Mouse (Mus musculus) embryo, embryonic 9.5 days (tissue): ENCODE data around the gene Cnbp.

Experiments used
- DNase-seq: peaks from one replicate; pipeline ENCODE4 v3.0.0-alpha.2; 2017; ENCODE audit errors: extremely low spot score

Cnbp gene

DNA sequence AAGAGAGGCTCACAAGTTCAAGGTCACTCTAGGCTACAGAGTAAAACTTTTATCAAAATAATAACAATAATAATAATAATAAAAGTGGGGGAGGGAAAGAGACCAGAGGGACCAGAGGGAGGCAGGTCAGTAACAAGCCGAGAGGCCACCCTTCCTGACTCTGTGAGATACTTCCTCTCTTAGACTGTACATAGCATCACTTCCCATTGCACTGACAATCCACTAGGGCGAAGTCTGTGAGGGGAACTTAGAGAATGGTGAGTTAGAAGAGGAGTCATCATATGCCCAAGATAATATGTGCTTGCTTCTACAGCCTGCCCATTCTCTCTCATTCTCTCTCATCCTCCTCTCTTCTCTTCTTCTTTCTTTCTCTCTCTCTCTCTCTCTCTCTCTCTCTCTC, 44.9 kb downstream of the Cnbp start:
- DNase-seq: no peak

DNA sequence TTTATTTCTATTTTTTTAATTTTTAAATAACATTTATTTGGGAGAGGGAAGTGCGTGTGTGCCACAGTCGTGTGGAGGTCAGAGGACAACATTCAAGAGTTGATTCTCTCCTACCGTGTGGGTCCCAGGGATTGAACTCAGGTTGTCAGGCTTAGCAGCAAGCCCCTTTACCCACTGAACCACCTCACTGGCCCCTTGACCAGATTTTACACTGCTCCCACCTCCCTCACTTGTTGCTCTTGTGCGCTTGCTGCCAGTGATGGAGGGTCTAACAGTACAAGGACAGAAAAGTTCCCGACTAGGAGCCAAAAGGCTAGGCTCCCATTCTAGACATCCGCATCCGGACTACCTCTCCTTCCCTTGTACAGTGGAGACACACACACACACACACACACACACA, 45.5 kb downstream of the Cnbp start:
- DNase-seq: no peak

DNA sequence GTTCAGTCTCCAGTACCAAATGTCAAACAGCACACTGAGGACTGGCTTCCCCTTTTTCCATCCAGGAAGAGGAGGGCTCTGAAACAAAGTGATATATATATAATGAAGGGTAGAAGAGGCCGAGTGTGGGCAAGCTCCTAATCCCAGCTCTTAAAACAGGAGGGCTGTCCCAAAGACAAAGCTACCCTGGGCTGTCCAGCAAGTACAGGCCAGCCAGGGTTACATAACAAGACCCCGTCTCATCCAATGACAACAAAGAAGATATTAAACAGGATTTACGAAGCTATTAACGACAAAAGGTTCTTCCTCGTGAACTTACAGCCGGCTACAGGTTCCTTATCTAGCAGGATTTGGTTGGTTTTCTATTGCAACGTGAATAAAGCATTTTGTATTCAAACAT, 46.0 kb downstream of the Cnbp start:
- no peak for DNase-seq

DNA sequence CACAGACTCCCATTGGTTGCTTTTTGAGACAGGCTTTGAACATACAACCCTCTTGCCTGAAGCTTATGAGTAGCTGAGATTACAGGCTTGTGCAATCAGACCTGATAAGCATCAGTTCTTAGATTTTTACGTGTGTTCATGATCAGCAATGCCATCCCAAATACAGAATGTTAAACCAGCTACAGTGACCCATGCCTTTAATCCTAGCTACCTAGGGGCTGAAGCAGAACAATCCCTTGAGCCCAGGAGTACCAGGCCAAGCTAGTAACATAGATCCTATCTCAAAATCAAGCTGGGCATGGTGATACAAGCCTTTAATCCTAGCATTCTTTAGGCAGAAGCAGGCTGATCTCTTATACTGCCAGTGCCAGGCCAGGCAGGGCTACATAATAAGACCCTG, 46.9 kb downstream of the Cnbp start:
- DNase-seq: no peak

DNA sequence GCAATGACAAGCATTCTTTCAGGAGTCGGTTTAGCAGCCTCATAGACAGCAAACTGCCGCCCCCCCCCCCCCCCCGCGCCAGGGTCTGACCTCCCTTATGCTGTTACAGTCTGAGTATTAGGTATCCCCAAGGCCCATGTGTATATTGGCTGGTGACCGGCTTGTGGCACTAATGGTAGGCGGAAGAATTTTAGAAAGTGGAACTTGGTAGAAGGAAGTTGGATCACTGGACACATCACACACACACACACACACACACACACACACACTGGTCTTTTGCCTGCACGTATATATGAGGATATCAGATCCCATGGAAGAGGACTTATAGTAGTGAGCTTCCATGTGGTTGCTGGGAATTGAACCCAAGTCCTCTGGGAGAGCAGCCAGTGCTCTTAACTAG, 48.4 kb downstream of the Cnbp start:
- no peak for DNase-seq

DNA sequence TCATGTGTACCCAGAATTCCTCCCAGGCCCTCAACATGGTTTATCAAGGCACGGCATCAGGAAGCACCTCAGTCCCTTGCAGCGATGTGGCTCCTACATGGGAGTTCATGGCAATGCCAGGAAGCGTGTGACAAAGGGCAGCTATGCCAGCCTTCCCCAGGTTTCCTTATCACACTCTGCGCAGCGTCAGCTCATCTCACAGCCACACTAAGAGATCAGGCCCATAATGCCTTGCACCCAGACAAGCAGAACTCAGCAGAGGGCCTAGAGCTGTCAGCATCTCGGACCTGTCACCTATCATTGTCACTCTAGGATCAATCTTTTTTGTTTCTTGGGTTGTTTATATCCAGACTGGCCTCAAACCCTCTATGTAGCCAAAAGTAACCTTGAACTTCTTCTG, 51.3 kb downstream of the Cnbp start:
- DNase-seq: no peak

DNA sequence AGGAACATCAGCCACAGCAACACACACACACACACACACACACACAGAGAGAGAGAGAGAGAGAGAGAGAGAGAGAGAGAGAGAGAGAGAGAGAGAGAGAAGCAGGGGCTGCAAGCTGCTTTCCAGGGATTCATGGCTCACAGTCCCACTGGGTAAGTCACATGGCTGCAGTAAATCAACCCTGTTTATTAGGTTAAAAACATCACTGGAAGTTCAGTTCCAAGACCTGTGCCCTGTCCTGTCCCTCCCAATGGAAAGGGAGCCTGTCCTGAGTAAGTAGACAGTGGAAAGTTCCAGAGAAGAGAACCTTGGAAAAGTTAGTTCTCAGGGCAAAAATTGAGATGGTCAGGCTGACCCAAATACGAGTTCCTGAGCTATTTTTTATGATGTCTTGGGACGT, 53.6 kb downstream of the Cnbp start:
- no peak for DNase-seq

DNA sequence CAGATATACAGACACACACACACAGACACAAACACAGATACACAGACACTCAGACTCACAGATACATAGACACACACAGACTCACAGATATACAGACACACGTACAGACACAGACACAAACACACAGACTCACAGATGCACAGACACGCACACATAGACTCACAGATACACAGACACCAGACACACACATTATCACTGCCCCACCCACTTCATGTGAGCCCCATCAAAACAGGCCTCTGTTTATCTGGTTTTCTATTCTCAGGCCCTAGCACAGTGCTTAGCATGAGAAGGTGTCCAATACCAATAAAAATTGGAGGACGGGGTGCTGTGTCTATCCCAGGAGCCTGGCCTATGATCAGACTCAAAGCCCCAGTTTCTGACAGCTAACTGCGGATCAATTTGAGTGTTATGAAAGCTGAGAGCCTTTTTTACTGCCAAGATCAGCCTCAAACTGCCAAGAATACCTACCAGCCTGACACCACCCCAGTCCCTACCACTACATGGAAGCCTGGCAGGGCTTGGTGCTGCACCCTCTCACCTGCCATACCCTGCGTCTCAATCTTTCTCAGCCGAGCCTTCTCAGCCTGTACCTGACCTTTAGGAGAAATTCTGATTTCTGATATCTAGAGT, 54.5 kb downstream of the Cnbp start:
- no peak for DNase-seq

DNA sequence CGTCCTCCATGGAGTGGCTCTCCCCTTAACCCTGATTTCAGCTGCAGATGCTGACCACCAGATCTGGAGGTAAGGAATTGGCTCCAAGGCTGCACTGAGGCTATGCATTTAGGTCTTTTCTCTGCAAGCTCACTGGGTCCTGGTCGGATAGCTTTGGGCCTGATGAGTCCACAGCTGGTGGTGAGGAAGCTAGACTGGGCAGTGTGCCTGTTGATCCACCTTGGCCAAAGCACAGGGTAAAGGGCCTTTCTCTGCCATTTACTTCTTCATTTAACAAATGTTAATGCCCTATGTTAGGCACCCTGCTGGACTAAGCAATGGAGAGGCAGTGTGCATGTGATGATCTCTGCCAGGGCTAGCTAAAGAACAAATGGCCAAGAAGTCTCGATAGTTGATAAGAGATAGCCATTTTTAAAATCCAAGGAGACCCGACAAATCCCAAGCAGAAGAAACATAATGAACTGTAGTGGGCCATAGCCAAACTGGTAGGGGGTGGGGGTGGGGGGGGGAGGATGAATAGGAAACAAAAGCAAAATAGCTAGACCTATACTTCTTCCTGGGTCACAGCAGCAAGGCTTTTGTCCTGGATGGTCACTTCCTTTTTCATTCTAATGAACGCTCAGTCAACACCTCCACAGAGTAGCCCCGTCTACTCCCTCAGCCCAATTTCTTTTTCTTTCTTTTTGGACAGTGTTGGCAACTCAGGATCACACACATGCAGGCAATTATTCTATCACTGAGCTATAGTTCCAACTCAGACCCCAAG, 55.3 kb downstream of the Cnbp start:
- DNase-seq: no peak

DNA sequence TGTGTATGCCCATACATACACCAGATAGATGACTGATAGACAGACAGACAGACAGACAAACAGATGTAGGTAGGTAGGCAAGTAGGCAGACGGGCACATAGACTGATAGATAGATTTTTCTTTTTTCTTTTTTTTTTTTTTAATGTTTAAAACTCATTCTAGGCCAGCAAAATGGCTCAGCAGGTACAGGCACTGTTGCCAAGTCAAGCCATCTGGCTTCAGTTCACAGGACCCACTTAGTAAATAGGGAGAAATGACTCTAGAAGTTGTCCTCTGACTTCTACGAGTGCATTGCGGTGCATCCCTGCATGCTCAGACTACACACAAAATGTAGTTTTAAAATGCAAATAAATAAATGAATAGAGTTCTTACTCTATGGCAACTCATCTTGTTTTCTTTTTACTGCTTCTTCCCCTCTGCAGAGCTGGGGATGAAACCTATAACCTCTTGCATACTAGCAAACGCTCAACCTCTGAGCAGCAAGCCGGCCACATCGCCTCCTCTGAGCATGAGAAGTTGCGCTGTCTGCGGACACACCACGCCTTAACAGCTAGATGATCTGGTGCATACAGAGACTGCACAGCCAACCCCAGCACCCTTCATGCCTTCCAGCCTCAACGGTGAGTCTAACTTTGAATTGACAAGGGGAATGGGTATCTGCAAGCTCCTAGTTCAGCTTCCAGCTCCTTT, 56.9 kb downstream of the Cnbp start:
- DNase-seq: no peak
